Mouse (Mus musculus) thymus, adult 18-20 months (tissue): ENCODE data around the gene Dhrs11.
A peak's percentile ranks its signal among the peaks of the same experiment; 100 is the strongest.

ENCODE experiments used
- DNase-seq, 2 experiments: peaks; one replicate each; pipeline ENCODE4 v3.0.0; 2022; ENCODE audit warnings: mixed read lengths in 2 of 2

Gene Dhrs11

GRCm38 (mm10) chr11:84822487-84822886 lies 6.3 kb downstream of the Dhrs11 start:
- no peak for DNase-seq

GRCm38 (mm10) chr11:84821131-84821770 lies 7.5 kb downstream of the Dhrs11 start:
- no peak for DNase-seq

GRCm38 (mm10) chr11:84818961-84819692 lies 9.7 kb downstream of the Dhrs11 start, which contains the start of gene Mrm1:
Gene Mrm1 (minus strand): TSS chr11:84819515.
- peak; percentile 88 to 89 for DNase-seq

- peak; percentile 66 to 79 for DNase-seq
Measured at GRCm38 (mm10) chr11:84818085-84818960, 10.5 kb downstream of the Dhrs11 start.

GRCm38 (mm10) chr11:84817362-84817761 lies 11.4 kb downstream of the Dhrs11 start:
- no peak for DNase-seq

GRCm38 (mm10) chr11:84813724-84814510 lies 14.9 kb downstream of the Dhrs11 start:
- DNase-seq: peak; percentile 29 to 49

- no peak for DNase-seq
Measured at GRCm38 (mm10) chr11:84804373-84804772, 24.4 kb downstream of the Dhrs11 start.

GRCm38 (mm10) chr11:84797627-84798353 lies 31.0 kb downstream of the Dhrs11 start:
- DNase-seq: peak in 1 of 2 experiments; percentile 13

GRCm38 (mm10) chr11:84797026-84797425 lies 31.8 kb downstream of the Dhrs11 start:
- no peak for DNase-seq

GRCm38 (mm10) chr11:84794496-84795113 lies 34.2 kb downstream of the Dhrs11 start:
- peak in 1 of 2 experiments; percentile 20 for DNase-seq

GRCm38 (mm10) chr11:84793545-84793944 lies 35.2 kb downstream of the Dhrs11 start:
- DNase-seq: no peak

GRCm38 (mm10) chr11:84790383-84790782 lies 38.4 kb downstream of the Dhrs11 start:
- no peak for DNase-seq

GRCm38 (mm10) chr11:84780143-84780870 lies 48.5 kb downstream of the Dhrs11 start:
- DNase-seq: no peak

GRCm38 (mm10) chr11:84775560-84775959 lies 53.2 kb downstream of the Dhrs11 start:
- no peak for DNase-seq

- no peak for DNase-seq
Measured at GRCm38 (mm10) chr11:84774870-84775514, 53.8 kb downstream of the Dhrs11 start.
